Mouse (Mus musculus): ENCODE measurements around the gene Slc44a4.

DNA sequence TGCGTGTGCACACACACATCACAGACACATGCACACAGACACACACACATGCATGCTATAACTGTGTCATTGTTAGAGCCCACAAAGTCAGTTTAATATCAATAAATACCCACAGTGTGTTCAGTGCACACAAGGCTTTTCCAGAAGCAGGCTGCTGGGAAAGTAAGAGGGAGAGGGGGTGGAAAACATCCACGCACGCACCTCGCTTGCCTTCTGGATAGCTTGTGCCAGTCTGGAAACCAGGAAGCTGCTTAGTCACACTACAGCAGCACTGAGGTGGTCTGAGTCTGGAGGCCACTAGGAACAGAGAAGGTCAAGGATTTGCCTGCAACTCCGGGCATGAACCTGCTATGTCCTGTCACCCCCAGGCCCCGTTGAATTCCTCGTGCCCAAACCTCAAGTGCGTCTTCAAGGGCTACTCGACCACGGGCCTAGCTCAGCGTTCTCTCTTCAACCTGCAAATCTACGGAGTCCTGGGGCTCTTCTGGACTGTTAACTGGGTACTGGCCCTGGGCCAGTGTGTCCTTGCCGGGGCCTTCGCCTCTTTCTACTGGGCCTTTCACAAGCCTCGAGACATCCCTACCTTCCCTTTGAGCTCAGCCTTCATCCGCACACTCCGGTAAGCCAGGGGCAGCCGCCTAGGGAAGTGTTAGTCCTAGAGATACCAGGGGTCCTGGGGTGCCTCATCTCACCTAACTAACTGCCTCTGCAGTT lies 13.2 kb downstream of the Slc44a4 start:
- TF ChIP-seq CTCF (IDR thresholded peaks at IDR 0.05) (no peak), POLR2A (IDR thresholded peaks at IDR 0.05; ENCODE audit: insufficient read depth, low read depth, low read length) (no peak), EP300 (IDR thresholded peaks at IDR 0.05; ENCODE audit: insufficient read depth, low read depth, low read length) (no peak)

All from heart, adult 2 months (tissue).